Mouse (Mus musculus): ENCODE results near the gene Qpctl. TPM values are rescaled to one million over a fixed set of nuclear protein-coding genes. Genes with fewer than 3 reads are reported as not detected.

Qpctl gene
- polyA plus RNA-seq, 1 experiment from 2014 or later = 13.3 TPM

- Histone ChIP-seq H3K27ac (no peak overlapping the region), H3K9ac (ENCODE audit: low read depth, low read length) (no peak overlapping the region), H3K4me3 (replicated peaks; ENCODE audit: low read depth, low read length) (no peak overlapping the region), H3K27me3 (ENCODE audit: insufficient read depth, low read length) (no peaks in the 10 kb centered on the region), H3K36me3 (ENCODE audit: insufficient read depth, low read length) (no peaks in the 10 kb centered on the region), H3K9me3 (replicated peaks; ENCODE audit: low read length) (no peaks in the 10 kb centered on the region), H3K4me2 (ENCODE audit: low read length) (no peak overlapping the region), H3K4me1 (replicated peaks; ENCODE audit: insufficient read depth, low read length) (peaks cover 26% of the 10 kb centered on the region)
- WGBS = 82% methylated on average over 3 of the region's 3 CpGs
- DNase-seq (ENCODE audit: low spot score) (no peak), ATAC-seq (replicated peaks; ENCODE audit: low FRiP score, low read depth) (no peak)
- TF ChIP-seq CTCF (IDR thresholded peaks at IDR 0.05; ENCODE audit: low read depth) = peak; percentile 38; the same call in 1 of the 2 replicates
These were observed 17.9 kb upstream of the Qpctl start for GRCm38 (mm10) chr7:19166990-19167389.

- Histone ChIP-seq H3K4me1 (replicated peaks; ENCODE audit: insufficient read depth, low read length) (peaks cover 22% of the 10 kb centered on the region), H3K27ac (no peak within 1 kb of the TSS), H3K9me3 (replicated peaks; ENCODE audit: low read length) (no peaks in the 10 kb centered on the region), H3K9ac (ENCODE audit: low read depth, low read length) (no peak within 1 kb of the TSS), H3K27me3 (ENCODE audit: insufficient read depth, low read length) (no peaks in the 10 kb centered on the region), H3K36me3 (ENCODE audit: insufficient read depth, low read length) (no peaks in the 10 kb centered on the region), H3K4me3 (replicated peaks; ENCODE audit: low read depth, low read length) (no peak within 1 kb of the TSS), H3K4me2 (ENCODE audit: low read length) (peak within 1 kb of the TSS; percentile 21)
- DNase-seq (ENCODE audit: low spot score) = no peak
- ATAC-seq (replicated peaks; ENCODE audit: low FRiP score, low read depth) = no peak
- no peak for TF ChIP-seq CTCF (IDR thresholded peaks at IDR 0.05; ENCODE audit: low read depth)
- WGBS = 12% methylated on average over 14 of the region's 14 CpGs
These were observed 16.7 kb upstream of the Qpctl start, which contains the start of gene Gipr for GRCm38 (mm10) chr7:19165656-19166423. Gene Gipr (minus strand): TSS chr7:19166127.

GRCm38 (mm10) chr7:19164978-19165377 is 15.9 kb upstream of the Qpctl start:
- no peak overlapping the region for H3K27ac ChIP-seq
- H3K9ac ChIP-seq (ENCODE audit: low read depth, low read length) = no peak overlapping the region
- ATAC-seq (replicated peaks; ENCODE audit: low FRiP score, low read depth) = no peak
- peaks cover 22% of the 10 kb centered on the region for H3K4me1 ChIP-seq (replicated peaks; ENCODE audit: insufficient read depth, low read length)
- no peaks in the 10 kb centered on the region for H3K27me3 ChIP-seq (ENCODE audit: insufficient read depth, low read length)
- no peaks in the 10 kb centered on the region for H3K9me3 ChIP-seq (replicated peaks; ENCODE audit: low read length)
- peak overlapping the region; percentile 21; the same call in 1 of the 2 replicates for H3K4me2 ChIP-seq (ENCODE audit: low read length)
- DNase-seq (ENCODE audit: low spot score) = no peak
- H3K36me3 ChIP-seq (ENCODE audit: insufficient read depth, low read length) = no peaks in the 10 kb centered on the region
- no peak overlapping the region for H3K4me3 ChIP-seq (replicated peaks; ENCODE audit: low read depth, low read length)
- no peak for TF ChIP-seq CTCF (IDR thresholded peaks at IDR 0.05; ENCODE audit: low read depth)
- WGBS = 2% methylated on average over 13 of the region's 13 CpGs

GRCm38 (mm10) chr7:19164189-19164588 is 15.1 kb upstream of the Qpctl start:
- H3K4me3 ChIP-seq (replicated peaks; ENCODE audit: low read depth, low read length) = no peak overlapping the region
- H3K36me3 ChIP-seq (ENCODE audit: insufficient read depth, low read length) = no peaks in the 10 kb centered on the region
- 0 out of 2 replicates have a peak, but pooled peaks cover 7% of the 10 kb centered on the region for H3K27me3 ChIP-seq (ENCODE audit: insufficient read depth, low read length)
- WGBS = 2% methylated on average over 6 of the region's 6 CpGs
- no peak overlapping the region for H3K9ac ChIP-seq (ENCODE audit: low read depth, low read length)
- peaks cover 25% of the 10 kb centered on the region for H3K4me1 ChIP-seq (replicated peaks; ENCODE audit: insufficient read depth, low read length)
- peak overlapping the region; percentile 37 for H3K4me2 ChIP-seq (ENCODE audit: low read length)
- DNase-seq (ENCODE audit: low spot score) (peak; percentile 67), ATAC-seq (replicated peaks; ENCODE audit: low FRiP score, low read depth) (peak; percentile 73)
- no peaks in the 10 kb centered on the region for H3K9me3 ChIP-seq (replicated peaks; ENCODE audit: low read length)
- TF ChIP-seq CTCF (IDR thresholded peaks at IDR 0.05; ENCODE audit: low read depth) = no peak
- H3K27ac ChIP-seq = no peak overlapping the region

- no peaks in the 10 kb centered on the region for H3K36me3 ChIP-seq (ENCODE audit: insufficient read depth, low read length)
- no peak overlapping the region for H3K27ac ChIP-seq
- no peak for TF ChIP-seq CTCF (IDR thresholded peaks at IDR 0.05; ENCODE audit: low read depth)
- 0 out of 2 replicates have a peak overlapping the region, but pooled peaks have one; percentile 37 for H3K4me2 ChIP-seq (ENCODE audit: low read length)
- H3K4me3 ChIP-seq (replicated peaks; ENCODE audit: low read depth, low read length) = no peak overlapping the region
- ATAC-seq (replicated peaks; ENCODE audit: low FRiP score, low read depth) (no peak), DNase-seq (ENCODE audit: low spot score) (no peak)
- WGBS = 26% methylated on average over 12 of the region's 12 CpGs
- peaks cover 25% of the 10 kb centered on the region for H3K4me1 ChIP-seq (replicated peaks; ENCODE audit: insufficient read depth, low read length)
- H3K9ac ChIP-seq (ENCODE audit: low read depth, low read length) = no peak overlapping the region
- H3K9me3 ChIP-seq (replicated peaks; ENCODE audit: low read length) = no peaks in the 10 kb centered on the region
- H3K27me3 ChIP-seq (ENCODE audit: insufficient read depth, low read length) = 0 out of 2 replicates have a peak, but pooled peaks cover 7% of the 10 kb centered on the region
These were observed 14.7 kb upstream of the Qpctl start for GRCm38 (mm10) chr7:19163752-19164151.

- 79% methylated on average over 7 of the region's 7 CpGs for WGBS
- no peak overlapping the region for H3K9ac ChIP-seq (ENCODE audit: low read depth, low read length)
- H3K9me3 ChIP-seq (replicated peaks; ENCODE audit: low read length) = no peaks in the 10 kb centered on the region
- TF ChIP-seq CTCF (IDR thresholded peaks at IDR 0.05; ENCODE audit: low read depth) = no peak
- H3K4me3 ChIP-seq (replicated peaks; ENCODE audit: low read depth, low read length) = no peak overlapping the region
- DNase-seq (ENCODE audit: low spot score) (no peak), ATAC-seq (replicated peaks; ENCODE audit: low FRiP score, low read depth) (no peak)
- peaks cover 25% of the 10 kb centered on the region for H3K4me1 ChIP-seq (replicated peaks; ENCODE audit: insufficient read depth, low read length)
- H3K27ac ChIP-seq = no peak overlapping the region
- H3K27me3 ChIP-seq (ENCODE audit: insufficient read depth, low read length) = 0 out of 2 replicates have a peak, but pooled peaks cover 7% of the 10 kb centered on the region
- H3K4me2 ChIP-seq (ENCODE audit: low read length) = no peak overlapping the region
- H3K36me3 ChIP-seq (ENCODE audit: insufficient read depth, low read length) = no peaks in the 10 kb centered on the region
These were observed 13.8 kb upstream of the Qpctl start for GRCm38 (mm10) chr7:19162928-19163327.
